Mouse (Mus musculus): ENCODE results near the gene Hdhd3. TPM values are rescaled to one million over a fixed set of nuclear protein-coding genes. Genes with fewer than 3 reads are reported as not detected.
A peak's percentile ranks its signal among the peaks of the same experiment; 100 is the strongest.

Hdhd3 gene
- polyA plus RNA-seq, 1 experiment from 2014 or later, result 7.5 TPM

GRCm38 (mm10) chr4:62509946-62510345, 6.7 kb upstream of the Hdhd3 start:
- Histone ChIP-seq H3K36me3 (ENCODE audit: control insufficient read depth, insufficient read depth, low read length) (peaks cover 68% of the 10 kb centered on the region), H3K4me2 (ENCODE audit: low read length) (no peak overlapping the region), H3K27ac (replicated peaks in 1 of 2; ENCODE audit: control insufficient read depth in 1 of 2, insufficient read depth in 1 of 2, low read depth in 2 of 2, low read length in 2 of 2) (no peak overlapping the region), H3K4me3 (ENCODE audit: control insufficient read depth in 1 of 2, insufficient read depth in 1 of 2, low read depth in 1 of 2, low read length in 2 of 2) (no peak overlapping the region), H3K9ac (ENCODE audit: low read length) (no peak overlapping the region), H3K4me1 (ENCODE audit: control insufficient read depth in 2 of 2, insufficient read depth in 2 of 2, low read length in 2 of 2) (peaks cover 0 to under 1% of the 10 kb centered on the region in 2 experiments; a peak in 1 of 4 replicates), H3K27me3 (ENCODE audit: control insufficient read depth, insufficient read depth, low read length) (no peaks in the 10 kb centered on the region), H3K9me3 (ENCODE audit: control insufficient read depth, low read length) (no peaks in the 10 kb centered on the region)
- 87% methylated on average over 11 of the region's 11 CpGs for WGBS
- no peak for ATAC-seq (ENCODE audit: insufficient number of reproducible peaks, insufficient read depth, low FRiP score, low read depth)

- Histone ChIP-seq H3K9me3 (ENCODE audit: control insufficient read depth, low read length) (no peaks in the 10 kb centered on the region), H3K4me2 (ENCODE audit: low read length) (no peak overlapping the region), H3K27me3 (ENCODE audit: control insufficient read depth, insufficient read depth, low read length) (no peaks in the 10 kb centered on the region), H3K4me3 (ENCODE audit: control insufficient read depth in 1 of 2, insufficient read depth in 1 of 2, low read depth in 1 of 2, low read length in 2 of 2) (no peak overlapping the region), H3K9ac (ENCODE audit: low read length) (no peak overlapping the region), H3K36me3 (ENCODE audit: control insufficient read depth, insufficient read depth, low read length) (peaks cover 66% of the 10 kb centered on the region), H3K4me1 (ENCODE audit: control insufficient read depth in 2 of 2, insufficient read depth in 2 of 2, low read length in 2 of 2) (no peaks in the 10 kb centered on the region), H3K27ac (replicated peaks in 1 of 2; ENCODE audit: control insufficient read depth in 1 of 2, insufficient read depth in 1 of 2, low read depth in 2 of 2, low read length in 2 of 2) (no peak overlapping the region)
- 90% methylated on average over 5 of the region's 5 CpGs for WGBS
- ATAC-seq (ENCODE audit: insufficient number of reproducible peaks, insufficient read depth, low FRiP score, low read depth), result no peak
Observed at GRCm38 (mm10) chr4:62508839-62509238, 5.6 kb upstream of the Hdhd3 start.

GRCm38 (mm10) chr4:62506798-62507197, 3.5 kb upstream of the Hdhd3 start:
- H3K4me1 ChIP-seq (ENCODE audit: control insufficient read depth in 2 of 2, insufficient read depth in 2 of 2, low read length in 2 of 2), result peaks cover 0 to 4% of the 10 kb centered on the region in 2 experiments; a peak in 1 of 4 replicates
- no peaks in the 10 kb centered on the region for H3K9me3 ChIP-seq (ENCODE audit: control insufficient read depth, low read length)
- H3K4me3 ChIP-seq (ENCODE audit: control insufficient read depth in 1 of 2, insufficient read depth in 1 of 2, low read depth in 1 of 2, low read length in 2 of 2), result no peak overlapping the region
- peaks cover 45% of the 10 kb centered on the region for H3K36me3 ChIP-seq (ENCODE audit: control insufficient read depth, insufficient read depth, low read length)
- WGBS, result 44% methylated on average over 2 of the region's 2 CpGs
- no peak overlapping the region for H3K4me2 ChIP-seq (ENCODE audit: low read length)
- H3K27me3 ChIP-seq (ENCODE audit: control insufficient read depth, insufficient read depth, low read length), result no peaks in the 10 kb centered on the region
- ATAC-seq (ENCODE audit: insufficient number of reproducible peaks, insufficient read depth, low FRiP score, low read depth), result no peak
- no peak overlapping the region for H3K9ac ChIP-seq (ENCODE audit: low read length)
- no peak overlapping the region for H3K27ac ChIP-seq (replicated peaks in 1 of 2; ENCODE audit: control insufficient read depth in 1 of 2, insufficient read depth in 1 of 2, low read depth in 2 of 2, low read length in 2 of 2)

- 80% methylated on average over 3 of the region's 3 CpGs for WGBS
- Histone ChIP-seq H3K9ac (ENCODE audit: low read length) (no peak overlapping the region), H3K4me3 (ENCODE audit: control insufficient read depth in 1 of 2, insufficient read depth in 1 of 2, low read depth in 1 of 2, low read length in 2 of 2) (no peak overlapping the region), H3K27ac (replicated peaks in 1 of 2; ENCODE audit: control insufficient read depth in 1 of 2, insufficient read depth in 1 of 2, low read depth in 2 of 2, low read length in 2 of 2) (no peak overlapping the region), H3K36me3 (ENCODE audit: control insufficient read depth, insufficient read depth, low read length) (peaks cover 37% of the 10 kb centered on the region), H3K4me2 (ENCODE audit: low read length) (no peak overlapping the region), H3K27me3 (ENCODE audit: control insufficient read depth, insufficient read depth, low read length) (no peaks in the 10 kb centered on the region), H3K9me3 (ENCODE audit: control insufficient read depth, low read length) (no peaks in the 10 kb centered on the region), H3K4me1 (ENCODE audit: control insufficient read depth in 2 of 2, insufficient read depth in 2 of 2, low read length in 2 of 2) (peaks cover 2 to 4% of the 10 kb centered on the region in 2 experiments; a peak in 3 of 4 replicates)
- no peak for ATAC-seq (ENCODE audit: insufficient number of reproducible peaks, insufficient read depth, low FRiP score, low read depth)
Observed at GRCm38 (mm10) chr4:62505991-62506390, 2.7 kb upstream of the Hdhd3 start.

GRCm38 (mm10) chr4:62502969-62503368, 298 bp downstream of the Hdhd3 start:
- H3K4me1 ChIP-seq (ENCODE audit: control insufficient read depth in 2 of 2, insufficient read depth in 2 of 2, low read length in 2 of 2), result peaks cover 2 to 4% of the 10 kb centered on the region in 2 experiments; a peak in 3 of 4 replicates
- no peaks in the 10 kb centered on the region for H3K27me3 ChIP-seq (ENCODE audit: control insufficient read depth, insufficient read depth, low read length)
- H3K9ac ChIP-seq (ENCODE audit: low read length), result no peak overlapping the region
- H3K4me2 ChIP-seq (ENCODE audit: low read length), result no peak overlapping the region
- WGBS, result 68% methylated on average over 7 of the region's 7 CpGs
- no peaks in the 10 kb centered on the region for H3K9me3 ChIP-seq (ENCODE audit: control insufficient read depth, low read length)
- ATAC-seq (ENCODE audit: insufficient number of reproducible peaks, insufficient read depth, low FRiP score, low read depth), result no peak
- H3K4me3 ChIP-seq (ENCODE audit: control insufficient read depth in 1 of 2, insufficient read depth in 1 of 2, low read depth in 1 of 2, low read length in 2 of 2), result no peak overlapping the region
- peaks cover 24% of the 10 kb centered on the region for H3K36me3 ChIP-seq (ENCODE audit: control insufficient read depth, insufficient read depth, low read length)
- no peak overlapping the region; a peak in 1 of 4 replicates for H3K27ac ChIP-seq (replicated peaks in 1 of 2; ENCODE audit: control insufficient read depth in 1 of 2, insufficient read depth in 1 of 2, low read depth in 2 of 2, low read length in 2 of 2)

- H3K9me3 ChIP-seq (ENCODE audit: control insufficient read depth, low read length), result no peaks in the 10 kb centered on the region
- H3K27ac ChIP-seq (replicated peaks in 1 of 2; ENCODE audit: control insufficient read depth in 1 of 2, insufficient read depth in 1 of 2, low read depth in 2 of 2, low read length in 2 of 2), result peak overlapping the region; percentile 35 to 59
- H3K9ac ChIP-seq (ENCODE audit: low read length), result peak overlapping the region; percentile 79
- peaks cover 2 to 4% of the 10 kb centered on the region in 2 experiments; a peak in 3 of 4 replicates for H3K4me1 ChIP-seq (ENCODE audit: control insufficient read depth in 2 of 2, insufficient read depth in 2 of 2, low read length in 2 of 2)
- peaks cover 17% of the 10 kb centered on the region for H3K36me3 ChIP-seq (ENCODE audit: control insufficient read depth, insufficient read depth, low read length)
- no peaks in the 10 kb centered on the region for H3K27me3 ChIP-seq (ENCODE audit: control insufficient read depth, insufficient read depth, low read length)
- peak; percentile 88 for ATAC-seq (ENCODE audit: insufficient number of reproducible peaks, insufficient read depth, low FRiP score, low read depth)
- WGBS, result 1% methylated on average over 36 of the region's 38 CpGs
- peak overlapping the region; percentile 63 for H3K4me2 ChIP-seq (ENCODE audit: low read length)
- H3K4me3 ChIP-seq (ENCODE audit: control insufficient read depth in 1 of 2, insufficient read depth in 1 of 2, low read depth in 1 of 2, low read length in 2 of 2), result peak overlapping the region; percentile 68
Observed at GRCm38 (mm10) chr4:62501964-62502732, 1.1 kb downstream of the Hdhd3 start.

GRCm38 (mm10) chr4:62501534-62501933, 1.7 kb downstream of the Hdhd3 start:
- Histone ChIP-seq H3K4me3 (ENCODE audit: control insufficient read depth in 1 of 2, insufficient read depth in 1 of 2, low read depth in 1 of 2, low read length in 2 of 2) (peak overlapping the region; percentile 68), H3K36me3 (ENCODE audit: control insufficient read depth, insufficient read depth, low read length) (peaks cover 16% of the 10 kb centered on the region), H3K4me1 (ENCODE audit: control insufficient read depth in 2 of 2, insufficient read depth in 2 of 2, low read length in 2 of 2) (peaks cover 2 to 4% of the 10 kb centered on the region in 2 experiments; a peak in 3 of 4 replicates), H3K27ac (replicated peaks in 1 of 2; ENCODE audit: control insufficient read depth in 1 of 2, insufficient read depth in 1 of 2, low read depth in 2 of 2, low read length in 2 of 2) (peak overlapping the region; percentile 35 to 59), H3K27me3 (ENCODE audit: control insufficient read depth, insufficient read depth, low read length) (no peaks in the 10 kb centered on the region), H3K9ac (ENCODE audit: low read length) (peak overlapping the region; percentile 79), H3K9me3 (ENCODE audit: control insufficient read depth, low read length) (no peaks in the 10 kb centered on the region), H3K4me2 (ENCODE audit: low read length) (peak overlapping the region; percentile 63)
- WGBS, result 1% methylated on average over 7 of the region's 7 CpGs
- ATAC-seq (ENCODE audit: insufficient number of reproducible peaks, insufficient read depth, low FRiP score, low read depth), result no peak

Data from heart, embryonic 14.5 days (tissue).